Mouse (Mus musculus): ENCODE results near the gene Arrdc5. TPM values are rescaled to one million over a fixed set of nuclear protein-coding genes. Genes with fewer than 3 reads are reported as not detected.

Gene Arrdc5
- total RNA-seq, 2 experiments from 2014 or later, result not detected

DNA sequence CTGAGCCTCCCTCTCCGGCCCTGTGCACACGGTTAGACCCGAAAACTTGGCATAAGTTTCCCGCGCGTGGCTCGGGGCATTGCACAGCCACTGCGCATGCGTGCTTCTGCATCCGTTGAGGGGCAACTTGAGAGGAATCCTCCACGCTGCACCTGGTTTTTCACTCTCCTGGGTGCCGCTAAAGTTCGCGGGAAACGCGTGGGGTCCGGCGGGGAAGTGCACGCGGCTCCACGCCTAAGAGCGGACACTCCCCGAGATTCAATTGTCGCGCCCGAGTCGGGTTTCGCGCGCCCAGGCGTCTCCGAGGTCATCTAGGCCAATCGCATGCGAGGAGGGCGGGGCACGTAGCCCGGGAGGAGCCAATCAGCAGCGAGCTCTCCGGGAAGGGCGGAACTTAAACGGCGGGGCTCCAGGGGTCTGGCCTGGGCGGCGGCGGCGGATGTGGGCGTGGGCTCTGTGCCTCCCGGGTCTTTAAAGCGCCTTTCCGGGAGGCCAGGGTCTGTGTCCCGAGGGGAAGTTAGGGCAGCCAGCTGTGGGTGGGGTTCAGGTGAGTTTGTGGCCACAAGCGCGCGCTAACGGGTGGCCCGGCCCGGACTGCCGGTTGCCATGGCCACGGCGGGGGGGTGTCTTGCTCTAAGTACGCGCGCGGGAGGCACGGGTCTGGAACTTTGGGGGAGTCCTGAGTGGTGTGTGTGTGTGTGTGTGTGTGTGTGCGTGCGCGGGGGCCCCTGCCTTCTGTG lies 3.9 kb upstream of the Arrdc5 start:
- DNase-seq, result peak; percentile 94 to 95
- intact Hi-C loops (cut with DNase I), result no loop called here

DNA sequence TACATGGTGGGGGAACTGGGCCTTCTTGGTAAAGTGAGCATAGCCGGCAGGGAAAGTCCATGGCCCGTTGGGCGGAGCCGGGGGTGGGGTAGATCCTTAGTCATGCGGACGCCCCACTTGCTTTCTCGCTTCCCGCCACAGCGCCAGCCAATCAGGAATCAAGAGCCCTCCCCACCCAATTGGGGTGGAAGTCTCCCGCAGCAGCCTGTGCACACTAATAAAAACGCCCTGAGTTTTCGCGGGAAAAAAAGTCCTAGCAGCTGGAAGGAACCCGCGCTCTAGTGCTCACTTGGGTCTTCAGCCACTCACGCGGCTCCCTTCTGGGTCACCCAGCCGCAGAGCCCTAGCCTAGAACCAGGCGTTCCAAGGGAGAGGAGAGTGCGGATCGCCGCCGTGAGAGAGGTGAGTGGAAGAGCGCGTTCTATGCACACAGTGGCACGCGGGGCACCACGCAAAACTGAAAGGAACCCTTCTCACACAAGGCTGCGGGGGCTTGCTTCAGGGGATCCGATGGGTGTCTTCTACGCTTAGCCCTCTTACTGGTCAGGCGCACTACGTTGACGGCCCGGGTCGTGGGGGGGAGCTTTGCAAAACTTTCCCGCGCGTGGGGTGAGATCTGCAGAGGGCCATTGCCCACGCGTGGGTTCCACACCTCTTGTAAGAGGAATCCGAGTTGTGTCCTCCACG lies 3.2 kb upstream of the Arrdc5 start, which contains the start of gene Uhrf1:
Gene Uhrf1 (plus strand): TSS at position 162 of the 687 bp plus-strand sequence.
- intact Hi-C loops (cut with DNase I), result no loop called here
- DNase-seq, result peak; percentile 64 to 70

DNA sequence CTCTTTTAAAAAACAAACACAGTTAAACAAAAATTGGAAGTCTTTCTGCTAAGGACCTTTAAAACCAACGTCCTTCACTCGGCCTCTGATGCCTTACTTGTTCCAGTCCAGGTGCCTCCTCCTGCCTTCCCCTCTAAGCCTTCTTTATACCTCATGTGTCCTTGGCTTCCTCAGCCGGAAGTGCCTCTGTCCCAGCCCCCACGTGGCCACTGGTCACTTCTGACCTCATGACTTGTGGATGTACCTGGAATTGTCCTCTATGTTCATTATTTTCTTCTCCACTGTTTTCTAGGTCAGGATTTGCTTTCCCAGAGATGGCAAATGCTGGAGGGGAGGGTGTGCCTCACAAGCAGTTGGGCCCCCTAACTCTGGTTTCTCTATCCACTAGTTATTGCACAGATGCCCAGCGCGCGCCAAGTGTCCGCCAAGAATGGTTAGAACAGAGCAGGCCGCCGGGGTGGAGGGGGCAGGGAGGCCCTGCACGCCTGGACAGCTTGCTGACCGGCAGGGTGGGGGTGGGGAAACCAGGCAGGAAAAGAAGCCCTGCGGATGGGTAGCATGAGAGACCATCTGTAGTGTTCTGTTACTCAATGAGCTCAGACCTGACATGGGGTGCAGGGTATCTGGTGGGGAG lies 2.4 kb upstream of the Arrdc5 start:
- intact Hi-C loops (cut with DNase I), result no loop called here
- DNase-seq, result peak in 1 of 2 experiments; percentile 26

- DNase-seq, result no peak
- intact Hi-C loops (cut with DNase I), result no loop called here
These were observed 1.8 kb downstream of the Arrdc5 start for GRCm38 (mm10) chr17:56298238-56298637.

GRCm38 (mm10) chr17:56296201-56296600 lies 3.9 kb downstream of the Arrdc5 start:
- no peak for DNase-seq
- intact Hi-C loops (cut with DNase I), result no loop called here

DNA sequence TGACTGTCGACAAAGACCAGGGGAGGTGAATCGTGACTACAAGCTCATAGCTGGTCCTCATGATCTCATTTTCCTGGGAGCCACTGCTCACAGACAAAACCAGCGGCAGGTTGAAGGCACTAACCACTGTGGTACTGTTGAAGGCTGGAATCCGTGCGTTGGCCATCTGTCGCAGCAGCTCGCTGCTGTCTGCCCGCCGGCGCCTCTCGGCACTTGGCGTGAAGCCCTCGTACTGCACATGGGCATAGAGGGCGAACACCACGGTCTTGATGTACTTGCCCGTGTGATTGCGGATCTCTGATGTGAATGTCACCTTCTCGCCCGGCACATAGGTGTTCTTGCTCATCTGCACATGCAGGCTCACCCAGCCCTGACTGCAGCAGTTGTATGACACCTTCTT lies 5.8 kb downstream of the Arrdc5 start:
- intact Hi-C loops (cut with DNase I), result no loop called here
- no peak for DNase-seq

GRCm38 (mm10) chr17:56293291-56293690 lies 6.8 kb downstream of the Arrdc5 start:
- no peak for DNase-seq
- intact Hi-C loops (cut with DNase I), result loop anchor here (2.0 kb wide), 2 partner anchors 34 to 58 kb away; partner anchors contain the start of gene Kdm4b

GRCm38 (mm10) chr17:56292531-56293222 lies 7.4 kb downstream of the Arrdc5 start, which contains the start of gene Plin3:
Gene Plin3, minus strand, starts transcription at chr17:56292873.
- peak in 1 of 2 experiments; percentile 46 for DNase-seq
- intact Hi-C loops (cut with DNase I), result loop anchor here (2.0 kb wide), 2 partner anchors 34 to 58 kb away; partner anchors contain the start of gene Kdm4b

- no peak for DNase-seq
- intact Hi-C loops (cut with DNase I), result loop anchor here (2.0 kb wide), 2 partner anchors 35 to 59 kb away; partner anchors contain the start of gene Kdm4b
These were observed 8.1 kb downstream of the Arrdc5 start for GRCm38 (mm10) chr17:56291826-56292475.

DNA sequence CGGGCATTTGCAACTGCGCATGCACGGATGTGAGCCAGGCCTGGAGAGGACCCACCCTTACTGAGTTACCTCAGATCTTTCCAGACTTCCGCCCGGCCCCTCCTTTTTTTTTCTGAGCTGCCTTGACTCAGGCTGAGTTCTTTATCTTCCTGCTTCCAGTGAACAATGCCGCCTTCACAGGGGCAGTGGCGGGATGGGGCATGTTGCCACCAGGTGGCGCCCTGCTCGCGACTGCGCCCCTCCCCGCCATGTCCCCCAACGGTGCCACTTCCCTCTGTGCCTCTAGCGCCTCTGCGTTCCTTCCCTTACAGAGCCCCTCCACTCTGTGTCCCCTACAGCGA lies 8.9 kb downstream of the Arrdc5 start:
- intact Hi-C loops (cut with DNase I), result no loop called here
- peak; percentile 89 to 93 for DNase-seq

- intact Hi-C loops (cut with DNase I), result loop anchor here (1.0 kb wide), 1 partner anchor 13 kb away; no protein-coding TSS in a partner anchor
- peak; percentile 100 for DNase-seq
These were observed 9.5 kb downstream of the Arrdc5 start for GRCm38 (mm10) chr17:56290388-56291170.

DNA sequence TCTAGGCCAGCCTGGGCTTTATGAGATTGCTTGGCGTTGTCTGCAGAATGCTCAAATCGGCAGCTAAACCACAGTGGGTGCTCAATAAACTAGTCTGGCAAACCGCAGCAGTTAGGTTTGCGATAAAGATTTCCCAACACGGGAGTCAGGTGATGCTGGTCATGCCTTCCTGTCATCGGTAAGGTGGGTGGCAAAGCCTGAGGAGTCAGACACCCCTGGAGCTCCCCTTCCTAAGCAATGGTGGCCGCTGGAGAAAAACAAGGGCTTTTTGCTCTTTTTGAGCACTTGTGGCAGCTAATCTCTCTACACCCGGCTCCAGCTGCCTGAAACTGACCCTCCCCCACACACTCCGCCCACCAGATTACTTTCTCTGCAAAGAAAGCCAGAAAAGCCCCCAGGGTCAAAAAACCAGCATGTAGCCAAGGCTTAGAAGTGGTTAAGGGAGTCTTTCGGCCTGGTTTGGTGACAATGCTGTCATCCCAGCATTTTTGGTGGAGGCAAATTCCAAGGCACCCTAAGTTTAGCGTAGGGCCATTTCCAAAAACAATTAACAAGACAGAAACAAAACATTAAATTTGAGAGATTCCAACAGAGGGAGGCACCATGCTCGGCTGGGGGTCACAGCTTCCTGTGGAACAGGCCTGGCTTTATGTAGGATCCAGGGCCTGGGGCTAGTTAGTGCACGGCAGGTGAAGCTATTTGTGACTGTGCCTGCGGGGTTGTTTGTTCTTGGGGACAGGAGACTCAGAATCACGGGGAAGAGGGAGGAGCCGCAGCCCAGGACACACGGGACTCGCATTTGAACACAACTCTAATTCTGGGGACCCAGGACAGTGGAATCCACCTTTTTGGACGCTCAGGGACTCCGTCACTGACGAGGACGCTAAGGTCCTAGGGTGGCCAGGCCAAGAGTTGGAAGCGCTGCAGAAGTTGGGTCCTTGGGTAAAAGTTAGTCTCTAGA lies 10.4 kb downstream of the Arrdc5 start:
- intact Hi-C loops (cut with DNase I), result loop anchor here (1.0 to 5.0 kb wide), 2 partner anchors 12 to 293 kb away; partner anchors contain the start of genes Safb and Safb2
- DNase-seq, result peak; percentile 60 to 67

DNA sequence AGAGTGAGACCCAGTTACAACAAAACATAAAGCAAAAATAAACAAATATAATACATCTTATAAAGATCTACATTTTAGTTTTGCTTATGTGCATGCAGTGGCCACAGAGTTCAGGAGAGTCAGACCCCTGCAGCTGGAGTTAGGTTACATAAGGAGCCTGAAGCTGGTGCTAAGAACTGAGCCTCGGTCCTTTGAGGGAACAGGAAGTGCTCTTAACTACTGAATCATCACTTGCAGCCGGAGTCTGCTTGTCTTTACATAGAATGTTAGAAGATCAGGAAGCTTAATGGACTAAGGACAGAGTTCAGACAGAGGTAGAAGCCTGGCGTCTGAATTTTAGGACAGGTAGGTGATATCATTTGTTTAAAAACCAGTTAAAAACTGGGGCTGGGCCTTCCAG lies 11.2 kb downstream of the Arrdc5 start:
- intact Hi-C loops (cut with DNase I), result loop anchor here (5.0 kb wide), 1 partner anchor 293 kb away; the partner anchor contains the start of genes Safb and Safb2
- DNase-seq, result no peak

DNA sequence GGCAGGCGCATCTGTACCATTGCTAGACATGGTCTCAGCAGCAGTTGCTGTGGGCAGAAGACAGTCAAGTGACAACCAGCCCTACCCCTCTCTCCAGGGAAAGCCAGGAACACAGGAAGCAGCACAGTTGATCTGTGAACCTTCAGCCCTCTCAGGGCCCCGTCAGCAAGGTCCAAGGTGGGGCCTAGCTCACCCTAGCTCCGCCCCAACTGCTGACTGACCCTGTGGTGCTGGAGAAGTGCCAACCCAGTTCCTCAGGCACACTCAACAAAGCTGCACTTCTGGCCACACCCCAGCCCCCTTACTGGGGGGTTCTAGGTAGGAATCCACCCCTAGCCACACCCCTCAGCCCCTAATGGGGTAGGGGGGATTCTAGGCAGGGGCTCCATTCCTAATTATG lies 12.3 kb downstream of the Arrdc5 start:
- peak in 1 of 2 experiments; percentile 53 for DNase-seq
- intact Hi-C loops (cut with DNase I), result loop anchor here (5.0 kb wide), 1 partner anchor 294 kb away; the partner anchor contains the start of genes Safb and Safb2

DNA sequence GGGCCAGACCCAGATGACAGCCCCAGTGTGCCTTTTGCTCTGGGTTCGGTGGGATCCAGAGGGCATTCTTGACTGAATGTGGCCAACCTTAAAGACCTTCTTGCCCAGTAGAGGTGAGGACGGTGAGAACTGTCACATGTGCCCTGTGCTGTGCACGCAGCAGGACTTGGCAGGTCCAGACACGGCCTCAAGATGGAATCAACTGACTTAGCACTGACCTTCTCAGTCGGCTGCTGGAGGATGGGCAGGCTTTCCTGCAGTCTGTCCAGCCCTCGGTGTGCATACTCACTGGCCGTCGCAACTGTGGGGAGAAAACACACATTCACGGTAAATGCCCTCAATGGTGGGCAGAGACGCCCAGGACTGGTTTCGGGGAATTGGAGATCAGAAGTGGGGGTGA lies 14.1 kb downstream of the Arrdc5 start:
- intact Hi-C loops (cut with DNase I), result loop anchor here (5.0 kb wide), 1 partner anchor 296 kb away; the partner anchor contains the start of genes Safb and Safb2
- DNase-seq, result no peak

- DNase-seq, result no peak
- intact Hi-C loops (cut with DNase I), result no loop called here
These were observed 16.8 kb downstream of the Arrdc5 start for GRCm38 (mm10) chr17:56283316-56283715.

DNA sequence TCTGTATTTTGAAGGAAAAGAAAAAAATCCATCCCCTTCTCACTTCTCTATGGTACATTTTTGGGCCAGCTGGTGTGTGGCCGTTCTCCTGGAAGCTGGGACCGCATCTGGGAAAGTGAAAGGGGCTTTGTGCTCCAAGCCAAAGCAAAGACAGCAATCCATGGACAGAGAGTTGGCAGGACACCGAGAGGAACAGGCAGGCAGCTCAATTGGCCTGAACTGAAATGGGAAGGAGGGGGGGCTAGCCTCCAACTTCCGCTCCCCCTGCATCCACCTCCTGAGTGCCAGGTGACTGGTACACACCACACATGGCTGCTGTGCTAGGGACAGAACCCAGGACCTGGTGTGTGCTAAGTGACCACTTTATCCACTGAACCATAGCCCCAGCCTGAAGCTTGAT lies 17.3 kb downstream of the Arrdc5 start:
- intact Hi-C loops (cut with DNase I), result no loop called here

DNA sequence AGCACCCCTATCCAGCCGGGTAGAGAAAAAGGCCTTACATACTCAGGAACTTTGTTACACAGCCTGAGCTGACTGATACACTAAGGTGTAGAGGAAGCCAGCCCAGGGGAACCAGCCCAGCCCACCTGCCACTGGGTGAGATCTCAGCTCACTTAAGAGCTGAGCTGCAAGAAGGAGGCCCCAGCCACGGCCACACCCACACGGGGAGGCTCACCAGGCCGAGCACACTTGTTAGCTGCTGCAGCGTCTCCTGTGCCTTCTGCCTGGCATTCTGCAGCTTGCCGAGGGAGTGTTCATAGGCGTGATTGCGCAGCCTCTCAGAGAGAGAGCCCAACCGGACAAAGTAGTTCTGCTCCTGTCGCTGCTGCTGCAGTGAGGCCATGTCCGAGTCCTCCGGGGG lies 18.9 kb downstream of the Arrdc5 start:
- intact Hi-C loops (cut with DNase I), result no loop called here
- no peak for DNase-seq

More for the DNA sequence above, 17.3 kb downstream of the Arrdc5 start:
- DNase-seq, result no peak
